Mouse (Mus musculus) liver, adult 2 months (tissue): ENCODE measurements around the gene Wnk2. TPM values are rescaled to one million over a fixed set of nuclear protein-coding genes. Genes with fewer than 3 reads are reported as not detected.

ENCODE experiments used
- DNase-seq: peaks from one replicate; pipeline ENCODE4 v3.0.0-alpha.2; 2011; ENCODE audit warnings: low read depth, low spot score; ENCODE audit errors: extremely low read depth
- H3K27ac ChIP-seq: fragments of 200-500 bp; replicated peaks from 2 replicates; pipeline ENCODE4 v1.5.1; 2012; ENCODE audit warnings: low read depth, mild to moderate bottlenecking, control low read depth, inconsistent platforms, low read length; ENCODE audit not compliant: insufficient read depth
- H3K27me3 ChIP-seq: fragments of 200-500 bp; 2 replicates; pipeline ENCODE4 v1.6.1; 2012; ENCODE audit warnings: mild to moderate bottlenecking, moderate library complexity, low read length, inconsistent platforms; ENCODE audit not compliant: control insufficient read depth, insufficient read depth
- H3K36me3 ChIP-seq: fragments of 200-500 bp; 2 replicates; pipeline ENCODE4 v1.6.1; 2012; ENCODE audit warnings: low read length, inconsistent platforms; ENCODE audit not compliant: control insufficient read depth, insufficient read depth
- H3K4me1 ChIP-seq: fragments of 200-500 bp; 2 replicates; pipeline ENCODE4 v1.6.1; 2011; ENCODE audit warnings: low read length; ENCODE audit not compliant: control insufficient read depth, insufficient read depth
- H3K4me3 ChIP-seq: fragments of 200-500 bp; 2 replicates; pipeline ENCODE4 v1.5.1; 2011; ENCODE audit warnings: low read depth, mild to moderate bottlenecking, control low read depth, low read length, moderate library complexity; ENCODE audit not compliant: insufficient read depth
- H3K79me2 ChIP-seq: fragments of 200-500 bp; 2 replicates; pipeline ENCODE4 v1.6.1; 2012; ENCODE audit warnings: inconsistent platforms, mild to moderate bottlenecking, low read length, moderate library complexity; ENCODE audit not compliant: control insufficient read depth, insufficient read depth
- H3K9ac ChIP-seq: fragments of 200-500 bp; 2 replicates; pipeline ENCODE4 v1.6.1; 2012; ENCODE audit warnings: low read depth, mild to moderate bottlenecking, control low read depth, inconsistent platforms, low read length
- CTCF ChIP-seq: fragments of 200-500 bp; IDR thresholded peaks from 2 replicates; pipeline ENCODE4 v1.5.1; 2011; ENCODE audit warnings: low read depth, low read length, control low read depth
- POLR2A ChIP-seq: fragments of 200-500 bp; IDR thresholded peaks from 2 replicates; pipeline ENCODE4 v1.6.1; 2011; ENCODE audit warnings: low read length, control low read depth; ENCODE audit not compliant: insufficient read depth; ENCODE audit errors: extremely low read depth
- WGBS: fragments of 180-500 bp; shearing (Covaris S2); methylation state at CpG from one replicate; pipeline ENCODE4 v1.1.7; 2018; 5-methylcytosine and 5-hydroxymethylcytosine counted together
- polyA plus RNA-seq: library from polyadenylated mRNA; depleted of rRNA; stranded (reverse); fragments of >200 nt; gene quantifications from 2 replicates; pipeline ENCODE4 v1.2.3, GENCODE M21; 2012
- total RNA-seq: library from RNA; depleted of rRNA; stranded (reverse); fragments of >200 nt; gene quantifications from 2 replicates; pipeline ENCODE4 v1.2.3, GENCODE M21; 2014

The Wnk2 gene
- total and polyA plus RNA-seq, 2 experiments: 0.09 to 0.15 TPM

DNA sequence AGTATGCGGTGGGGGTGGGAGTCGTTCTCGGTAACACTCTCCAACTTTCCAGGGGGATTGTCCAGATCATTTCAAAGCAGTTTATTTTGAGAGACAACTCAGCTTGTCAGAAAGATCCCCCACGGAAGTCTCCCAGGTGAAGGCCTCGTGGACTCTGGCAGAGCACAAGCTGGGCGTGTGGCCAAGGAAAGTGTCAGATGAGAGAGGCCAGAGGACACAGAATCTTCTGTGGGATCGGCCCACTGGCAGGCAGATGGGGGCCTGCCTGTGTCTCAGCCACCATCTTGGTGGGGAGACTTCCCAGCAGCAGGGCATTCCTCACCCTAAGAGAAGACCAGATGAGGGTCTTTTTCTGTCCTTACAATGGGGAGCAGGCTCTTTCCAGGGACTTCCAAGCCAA, 60.4 kb downstream of the Wnk2 start:
- DNase-seq: peak; percentile 33
- H3K4me3 ChIP-seq: no peak overlapping the region
- no peaks in the 10 kb centered on the region for H3K79me2 ChIP-seq
- TF ChIP-seq CTCF (no peak), POLR2A (no peak)
- 41% methylated on average over 7 of the region's 7 CpGs for WGBS
- no peaks in the 10 kb centered on the region for H3K36me3 ChIP-seq
- H3K4me1 ChIP-seq: no peaks in the 10 kb centered on the region
- H3K9ac ChIP-seq: no peak overlapping the region
- H3K27me3 ChIP-seq: no peaks in the 10 kb centered on the region
- H3K27ac ChIP-seq: no peak overlapping the region

DNA sequence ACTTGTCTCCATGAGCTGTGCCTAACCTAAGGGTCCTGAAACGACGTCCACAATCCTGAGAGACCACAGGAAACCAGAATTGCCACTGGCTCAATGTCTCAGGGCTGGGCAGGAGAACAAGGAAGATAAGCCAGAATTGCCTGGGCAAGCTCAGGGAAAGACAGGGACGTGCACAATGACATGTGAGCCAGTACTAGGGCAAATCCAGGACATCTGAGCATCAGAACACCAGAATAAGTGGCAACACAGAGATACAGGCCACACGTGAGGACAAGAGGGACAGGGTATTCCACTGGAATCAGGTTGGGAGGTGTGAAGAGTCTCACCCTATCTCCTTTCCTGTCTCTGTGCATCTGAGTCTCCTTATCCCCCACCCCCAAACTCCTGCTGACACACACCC, 61.4 kb downstream of the Wnk2 start:
- Histone ChIP-seq H3K27ac (no peak overlapping the region), H3K4me3 (no peak overlapping the region), H3K27me3 (no peaks in the 10 kb centered on the region), H3K4me1 (no peaks in the 10 kb centered on the region), H3K79me2 (no peaks in the 10 kb centered on the region), H3K9ac (no peak overlapping the region), H3K36me3 (no peaks in the 10 kb centered on the region)
- 82% methylated on average over 4 of the region's 4 CpGs for WGBS
- TF ChIP-seq CTCF: no peak
- TF ChIP-seq POLR2A: no peak
- DNase-seq: no peak

DNA sequence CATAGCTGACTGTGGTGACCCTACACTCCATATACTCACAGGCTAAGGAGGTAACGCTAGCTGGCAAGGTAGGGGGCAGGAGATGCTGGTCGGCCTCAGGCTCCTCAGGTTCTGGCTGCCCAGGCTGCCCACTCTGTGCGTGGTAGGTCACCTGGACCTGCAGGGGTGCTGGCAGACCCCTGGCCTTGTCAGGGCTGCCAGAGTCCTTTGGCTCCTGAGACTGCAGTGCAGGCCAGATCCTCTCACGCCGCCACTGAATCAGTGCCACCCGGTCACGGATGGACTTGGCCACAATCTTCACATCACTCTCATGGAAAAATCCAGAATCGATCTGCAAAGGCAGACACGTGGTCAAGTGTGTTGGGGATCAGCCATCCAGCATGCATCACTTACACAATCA, 62.6 kb downstream of the Wnk2 start:
- 92% methylated on average over 9 of the region's 9 CpGs for WGBS

DNA sequence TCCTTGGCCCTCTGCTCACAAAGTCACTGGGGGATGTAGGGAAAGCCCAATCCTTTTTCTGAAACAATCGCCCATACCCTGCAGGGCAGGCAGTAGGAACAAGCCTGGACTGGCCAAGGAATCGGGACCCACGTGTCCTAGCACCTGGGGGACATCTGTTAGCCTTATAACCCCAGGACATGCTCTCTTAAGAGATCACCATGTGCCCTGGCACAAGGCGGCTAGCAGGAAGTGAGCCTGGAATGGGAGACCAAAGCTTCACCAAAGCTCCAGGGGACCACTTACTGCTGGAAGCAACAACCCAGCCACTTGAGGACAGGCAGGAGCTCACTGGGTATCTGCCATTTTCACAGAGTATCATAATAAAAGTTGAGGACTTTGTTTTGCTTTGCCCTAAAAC, 63.0 kb downstream of the Wnk2 start:
- 85% methylated on average over 4 of the region's 4 CpGs for WGBS
- DNase-seq: no peak
- no peak overlapping the region for H3K27ac ChIP-seq
- H3K9ac ChIP-seq: no peak overlapping the region
- no peaks in the 10 kb centered on the region for H3K4me1 ChIP-seq
- no peaks in the 10 kb centered on the region for H3K27me3 ChIP-seq
- no peaks in the 10 kb centered on the region for H3K36me3 ChIP-seq
- no peak overlapping the region for H3K4me3 ChIP-seq
- TF ChIP-seq POLR2A: no peak
- no peaks in the 10 kb centered on the region for H3K79me2 ChIP-seq

More for the DNA sequence above, 62.6 kb downstream of the Wnk2 start:
- Histone ChIP-seq H3K79me2 (no peaks in the 10 kb centered on the region), H3K4me3 (no peak overlapping the region), H3K9ac (no peak overlapping the region), H3K36me3 (no peaks in the 10 kb centered on the region), H3K27ac (no peak overlapping the region), H3K4me1 (no peaks in the 10 kb centered on the region), H3K27me3 (no peaks in the 10 kb centered on the region)
- DNase-seq: no peak
- TF ChIP-seq POLR2A (no peak), CTCF (no peak)

DNA sequence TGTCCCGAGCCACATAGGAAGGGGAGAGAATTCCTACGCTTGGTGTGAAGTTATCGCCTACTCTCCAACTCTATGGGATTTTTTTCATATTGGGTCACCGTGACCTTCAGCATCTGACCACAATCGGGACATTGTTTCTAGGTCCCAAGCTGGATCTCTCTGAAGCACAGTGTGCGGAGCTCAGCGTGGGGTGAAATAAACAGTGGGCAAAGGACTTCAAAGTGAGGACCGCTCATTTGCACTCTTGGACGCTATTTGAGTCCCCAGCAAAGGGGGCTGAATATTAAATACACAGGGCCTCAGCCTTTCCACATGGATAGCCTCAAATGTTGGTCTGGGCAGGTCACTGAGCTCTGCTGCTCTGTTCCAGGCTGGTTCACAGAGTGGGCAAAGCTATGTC, 63.9 kb downstream of the Wnk2 start:
- WGBS: 92% methylated on average over 9 of the region's 9 CpGs
- DNase-seq: no peak
- TF ChIP-seq POLR2A (no peak), CTCF (no peak)
- H3K4me1 ChIP-seq: no peaks in the 10 kb centered on the region
- H3K27me3 ChIP-seq: no peaks in the 10 kb centered on the region
- no peaks in the 10 kb centered on the region for H3K36me3 ChIP-seq
- H3K9ac ChIP-seq: no peak overlapping the region
- H3K79me2 ChIP-seq: no peaks in the 10 kb centered on the region
- no peak overlapping the region for H3K4me3 ChIP-seq
- no peak overlapping the region for H3K27ac ChIP-seq

DNA sequence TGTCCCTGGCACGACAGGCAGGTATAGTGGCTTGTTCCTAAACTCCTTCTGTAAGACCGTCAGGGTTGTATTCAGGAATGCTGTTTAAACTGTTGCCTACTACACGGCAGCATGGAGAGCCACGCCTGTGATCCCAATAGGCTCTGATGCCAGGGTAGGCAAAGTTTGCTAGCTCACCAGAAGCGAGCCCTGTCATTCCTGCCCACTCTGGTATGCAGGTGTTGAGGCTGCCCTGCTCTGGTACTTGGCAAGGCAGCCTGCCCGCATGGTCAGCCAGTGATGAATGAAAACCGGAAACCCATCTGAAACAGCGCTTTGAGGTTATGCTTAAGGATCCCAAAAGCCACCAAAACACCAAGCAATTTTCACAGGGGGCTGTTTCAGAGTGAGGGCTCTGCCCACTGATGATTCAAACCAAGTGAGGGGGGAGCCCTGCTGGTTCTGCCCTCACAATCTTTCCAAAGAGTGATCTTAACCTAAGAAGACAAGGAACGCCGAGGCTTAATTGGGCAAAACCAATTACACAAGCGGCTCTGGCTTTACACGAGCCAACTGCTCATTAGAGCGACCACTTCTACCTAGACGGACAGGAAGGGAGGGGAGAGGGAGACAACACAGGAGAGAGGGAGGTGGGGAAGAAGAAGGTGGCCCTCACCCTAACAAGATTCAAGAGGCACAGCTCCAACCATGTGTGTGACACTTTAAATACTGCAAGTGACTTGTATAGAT, 65.5 kb downstream of the Wnk2 start:
- no peak overlapping the region for H3K4me3 ChIP-seq
- no peak overlapping the region for H3K9ac ChIP-seq
- no peak for DNase-seq
- H3K79me2 ChIP-seq: no peaks in the 10 kb centered on the region
- no peak for TF ChIP-seq POLR2A
- no peak for TF ChIP-seq CTCF
- H3K27me3 ChIP-seq: no peaks in the 10 kb centered on the region
- H3K4me1 ChIP-seq: no peaks in the 10 kb centered on the region
- 90% methylated on average over 14 of the region's 14 CpGs for WGBS
- H3K36me3 ChIP-seq: no peaks in the 10 kb centered on the region
- H3K27ac ChIP-seq: no peak overlapping the region
